Mouse (Mus musculus): ENCODE measurements around the gene Nxf1. TPM values are rescaled to one million over a fixed set of nuclear protein-coding genes. Genes with fewer than 3 reads are reported as not detected.

The Nxf1 gene
- 50.7 TPM for polyA plus RNA-seq (2014; fragmentation: Illumina TruSeq; extraction: RNeasy Lipid Tissue Mini Kit (QIAGEN cat#74804); ENCODE audit: low read depth, low replicate concordance)

GRCm38 (mm10) chr19:8756635-8757387, at the start of gene Nxf1:
Gene Nxf1, plus strand, starts transcription at chr19:8757073.

GRCm38 (mm10) chr19:8722907-8723573, 33.8 kb upstream of the Nxf1 start, which contains the start of gene Slc3a2:
Gene Slc3a2, minus strand, starts transcription at chr19:8723369.

GRCm38 (mm10) chr19:8735389-8736159, 21.3 kb upstream of the Nxf1 start, which contains the start of gene Wdr74:
Gene Wdr74, plus strand, starts transcription at chr19:8735827.

GRCm38 (mm10) chr19:8740603-8741002, 16.3 kb upstream of the Nxf1 start, which contains the start of gene 1700092M07Rik:
Gene 1700092M07Rik, plus strand, starts transcription at chr19:8740718.

GRCm38 (mm10) chr19:8741243-8741869, 15.5 kb upstream of the Nxf1 start, which contains the start of gene Stx5a:
Gene Stx5a, plus strand, starts transcription at chr19:8741413.

GRCm38 (mm10) chr19:8770567-8771270, 13.8 kb downstream of the Nxf1 start, which contains the start of gene Tmem223:
Gene Tmem223, plus strand, starts transcription at chr19:8770996.

GRCm38 (mm10) chr19:8774086-8774835, 17.4 kb downstream of the Nxf1 start, which contains the start of gene Tmem179b:
Gene Tmem179b, minus strand, starts transcription at chr19:8774467.

GRCm38 (mm10) chr19:8786008-8786781, 29.3 kb downstream of the Nxf1 start, which contains the start of gene Taf6l:
Gene Taf6l, minus strand, starts transcription at chr19:8786417.

GRCm38 (mm10) chr19:8798264-8798946, 41.5 kb downstream of the Nxf1 start, which contains the start of gene Polr2g:
Gene Polr2g, minus strand, starts transcription at chr19:8798577.

GRCm38 (mm10) chr19:8802130-8802821, 45.4 kb downstream of the Nxf1 start, which contains the start of gene Zbtb3:
Gene Zbtb3, plus strand, starts transcription at chr19:8802555.

GRCm38 (mm10) chr19:8818801-8819595, 62.1 kb downstream of the Nxf1 start, which contains the start of gene Ttc9c:
Gene Ttc9c, minus strand, starts transcription at chr19:8819333.

GRCm38 (mm10) chr19:8819596-8820423, 62.9 kb downstream of the Nxf1 start, which contains the start of gene Hnrnpul2:
Gene Hnrnpul2, plus strand, starts transcription at chr19:8820010.

Data from kidney, adult 10 weeks (tissue).